Mouse (Mus musculus) bone marrow, adult 2 months (tissue): Measurements from ENCODE around the gene Hras. TPM values are rescaled to one million over a fixed set of nuclear protein-coding genes. Genes with fewer than 3 reads are reported as not detected.

Experiments
- H3K27ac ChIP-seq: fragments of 200-500 bp; 2 replicates; pipeline ENCODE4 v1.5.1; 2012; ENCODE audit warnings: low read depth, mild to moderate bottlenecking, control low read depth, inconsistent platforms, low read length; ENCODE audit not compliant: control insufficient read depth, poor library complexity, insufficient read depth
- H3K4me1 ChIP-seq: fragments of 200-500 bp; 2 replicates; pipeline ENCODE4 v1.6.1; 2011; ENCODE audit warnings: low read length; ENCODE audit not compliant: control insufficient read depth, insufficient read depth
- H3K4me3 ChIP-seq: fragments of 200-500 bp; replicated peaks from 2 replicates; pipeline ENCODE3; 2011; ENCODE audit warnings: mild to moderate bottlenecking, low read depth, low read length, control low read depth; ENCODE audit not compliant: control insufficient read depth
- CTCF ChIP-seq: fragments of 200-500 bp; IDR thresholded peaks from 2 replicates; pipeline ENCODE4 v1.5.1; 2011; ENCODE audit warnings: low read length, control low read depth; ENCODE audit not compliant: control insufficient read depth, insufficient read depth
- POLR2A ChIP-seq: fragments of 200-500 bp; IDR thresholded peaks from 2 replicates; pipeline ENCODE4 v1.6.1; 2011; ENCODE audit warnings: low read depth, mild to moderate bottlenecking, control low read depth, low read length, borderline replicate concordance; ENCODE audit not compliant: control insufficient read depth
- WGBS: fragments of 180-500 bp; shearing (Covaris S2); methylation state at CpG from one replicate; pipeline ENCODE4 v1.1.7; 2018; 5-methylcytosine and 5-hydroxymethylcytosine counted together
- polyA plus RNA-seq: library from polyadenylated mRNA; stranded (reverse); fragments of >200 nt; gene quantifications from 2 replicates; pipeline ENCODE4 v1.2.4, GENCODE M21; 2011; ENCODE audit warnings: low replicate concordance; ENCODE audit not compliant: missing spikeins, insufficient read depth, insufficient read length

Gene Hras
- polyA plus RNA-seq, 1 experiment: 168 TPM

DNA sequence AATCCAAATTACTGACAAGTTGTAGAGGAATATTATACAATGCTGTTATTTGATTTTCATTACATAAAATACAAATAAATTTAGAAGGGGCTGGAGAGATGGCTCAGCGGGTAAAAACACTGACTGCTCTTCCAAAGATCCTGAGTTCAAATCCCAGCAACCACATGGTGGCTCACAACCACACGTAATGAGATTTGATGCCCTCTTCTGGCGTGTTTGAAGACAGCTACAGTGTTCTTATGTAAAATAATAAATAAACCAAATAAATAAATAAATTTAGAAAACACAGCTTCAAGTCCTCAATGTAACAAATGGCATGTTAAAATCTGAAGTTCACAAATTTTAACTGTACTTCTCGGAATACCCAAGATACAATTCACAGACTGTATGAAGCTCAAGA, 18.7 kb downstream of the Hras start:
- no peak for TF ChIP-seq CTCF
- no peak for TF ChIP-seq POLR2A
- 71% methylated on average over 4 of the region's 4 CpGs for WGBS
- H3K4me3 ChIP-seq: no peak overlapping the region
- no peak overlapping the region for H3K27ac ChIP-seq
- peaks cover 1% of the 10 kb centered on the region; the same call in 1 of the 2 replicates for H3K4me1 ChIP-seq

DNA sequence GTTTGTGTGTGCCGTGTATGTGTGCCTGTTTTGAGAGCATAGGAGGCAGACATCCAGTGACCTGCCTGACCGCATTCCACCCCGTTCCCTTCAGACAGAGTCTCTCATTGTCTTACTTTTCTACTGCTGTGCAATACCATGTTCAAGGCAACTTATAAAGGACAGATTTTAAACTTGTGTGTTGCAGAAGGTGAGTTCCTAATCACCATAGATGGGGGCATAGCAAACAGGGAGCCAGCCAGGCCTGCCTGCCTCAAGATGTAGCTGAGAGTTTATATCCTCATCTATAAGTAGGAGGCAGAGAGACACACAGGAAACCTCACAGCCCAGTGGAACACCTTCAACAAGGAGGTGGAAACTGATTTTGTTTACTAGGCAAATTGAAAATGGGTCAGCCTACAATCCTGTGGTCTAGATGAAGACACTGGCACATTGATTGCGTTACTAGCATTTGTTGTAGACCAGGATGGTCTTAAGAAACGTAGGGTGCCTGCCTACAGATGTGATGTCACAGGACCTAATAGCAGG, 20.4 kb downstream of the Hras start:
- no peak overlapping the region for H3K4me3 ChIP-seq
- WGBS: 53% methylated on average over 5 of the region's 5 CpGs
- TF ChIP-seq POLR2A (no peak), CTCF (no peak)
- H3K27ac ChIP-seq: no peak overlapping the region
- H3K4me1 ChIP-seq: peaks cover 4% of the 10 kb centered on the region; the same call in 1 of the 2 replicates

DNA sequence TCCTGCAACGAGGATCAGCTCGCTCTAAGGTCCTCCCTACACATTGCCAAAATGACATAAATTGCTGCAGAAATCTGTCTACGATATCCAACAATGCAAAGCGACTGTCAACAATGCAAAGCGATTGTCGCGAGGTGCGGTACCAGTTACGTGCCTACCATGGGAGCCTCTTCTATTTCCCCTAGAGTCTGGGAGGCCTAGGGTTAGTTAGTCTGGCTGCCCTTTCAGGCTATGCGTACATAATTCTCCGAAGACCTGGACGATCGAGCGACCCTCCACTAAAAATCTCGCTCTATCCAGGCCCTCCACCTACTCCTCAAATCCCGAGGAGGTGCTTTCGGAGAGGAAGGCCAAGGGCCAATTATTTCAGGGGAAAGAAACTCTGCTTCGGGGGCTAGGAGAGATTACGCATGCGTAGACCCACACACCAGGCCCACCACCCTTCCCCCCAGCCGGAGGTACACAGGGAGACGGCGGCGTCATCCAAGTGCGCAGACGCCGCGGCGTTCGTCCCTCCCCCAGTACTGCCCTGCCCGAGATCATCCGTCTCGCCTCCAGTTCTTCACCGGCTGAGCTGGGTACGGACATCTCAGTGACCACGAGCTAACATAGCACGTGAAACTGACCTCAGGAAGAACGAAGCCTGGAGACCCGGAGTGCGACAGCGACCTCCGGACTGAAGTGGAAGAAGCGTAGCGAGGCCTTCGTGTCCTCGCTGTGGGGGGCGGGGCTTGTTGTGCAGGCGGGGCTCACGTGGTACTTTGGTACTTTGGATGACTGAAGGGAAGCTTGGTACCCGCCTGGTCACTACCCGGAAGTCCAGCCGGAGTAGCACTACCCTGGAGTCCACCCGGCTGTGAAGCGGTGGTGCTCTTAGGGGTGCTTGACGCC, 21.4 kb downstream of the Hras start, which contains the start of gene Rnh1:
Rnh1 (minus strand) TSS at position 742 of the 891 bp plus-strand sequence.
- H3K27ac ChIP-seq: peak within 1 kb of the TSS; percentile 96
- peak within 1 kb of the TSS; percentile 99 for H3K4me3 ChIP-seq
- TF ChIP-seq CTCF: 0 out of 2 replicates have a peak, but pooled peaks have one; percentile 4
- peak; percentile 72; the same call in 1 of the 2 replicates for TF ChIP-seq POLR2A
- under 1% methylated on average over 55 of the region's 55 CpGs for WGBS
- peaks cover 4% of the 10 kb centered on the region; the same call in 1 of the 2 replicates for H3K4me1 ChIP-seq

DNA sequence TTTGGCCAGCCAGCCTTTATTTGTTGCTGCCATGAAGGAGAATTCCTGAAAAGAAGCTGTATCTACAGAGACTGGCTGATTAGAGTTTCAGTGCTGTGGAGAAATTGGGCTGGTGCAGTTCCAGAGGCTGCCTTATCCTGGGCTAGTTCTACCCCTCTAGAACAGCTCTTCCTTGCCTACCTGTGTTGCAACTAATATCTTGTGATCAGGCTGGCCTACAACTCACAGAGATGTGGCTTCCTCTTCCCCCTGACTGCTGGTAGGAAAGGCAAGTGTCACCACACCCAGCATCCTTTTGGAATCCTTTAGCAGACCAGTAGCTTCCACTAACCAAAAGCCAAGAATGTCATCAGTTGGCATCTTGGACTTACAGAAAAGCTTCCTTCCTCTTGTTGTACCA, 23.9 kb downstream of the Hras start:
- TF ChIP-seq CTCF (no peak), POLR2A (no peak)
- no peak overlapping the region for H3K27ac ChIP-seq
- peaks cover 4% of the 10 kb centered on the region; the same call in 1 of the 2 replicates for H3K4me1 ChIP-seq
- no peak overlapping the region for H3K4me3 ChIP-seq

DNA sequence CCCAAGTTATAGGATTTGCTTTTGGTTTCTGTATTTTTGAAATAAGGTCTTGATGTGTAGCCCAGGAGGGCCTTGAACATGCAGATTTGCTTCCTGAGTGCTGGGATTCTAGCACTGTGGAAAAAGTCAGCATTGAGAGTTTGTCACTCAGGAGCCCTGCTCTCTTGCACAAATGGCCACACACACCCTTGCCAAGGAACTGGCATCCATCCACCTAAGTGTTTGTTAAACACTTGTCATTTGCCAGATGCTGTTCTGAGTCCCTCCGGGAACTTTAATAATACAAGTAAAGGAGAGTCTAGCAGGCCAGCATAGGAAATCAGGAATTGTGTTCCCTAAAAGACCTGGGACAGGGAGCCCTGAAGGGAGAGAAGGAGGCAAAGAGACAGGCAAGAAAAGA, 24.5 kb downstream of the Hras start:
- TF ChIP-seq CTCF: no peak
- peaks cover 4% of the 10 kb centered on the region; the same call in 1 of the 2 replicates for H3K4me1 ChIP-seq
- H3K4me3 ChIP-seq: no peak overlapping the region
- 95% methylated on average over 1 of the region's 1 CpGs for WGBS
- H3K27ac ChIP-seq: no peak overlapping the region

DNA sequence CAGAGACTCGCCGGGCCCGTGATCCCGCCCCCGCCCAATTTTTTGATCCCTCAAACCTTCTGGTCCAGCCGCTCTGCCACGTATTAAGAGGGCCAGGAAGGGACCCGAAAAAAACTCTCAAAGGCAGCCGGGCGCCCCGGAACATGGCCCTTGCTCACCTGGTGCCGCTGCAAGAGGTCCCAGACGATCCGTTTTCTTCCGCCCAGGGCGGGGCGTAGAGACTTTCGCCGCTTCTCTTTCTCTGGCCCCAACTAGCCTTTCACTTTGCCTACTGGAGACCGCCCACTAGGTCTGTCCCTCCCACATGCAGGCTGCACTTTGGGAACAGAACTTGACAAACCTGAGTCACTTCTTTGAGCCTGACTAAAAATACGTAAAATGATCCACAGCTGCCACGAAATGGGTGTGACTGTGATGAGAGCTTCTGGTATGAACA, 25.3 kb downstream of the Hras start:
- TF ChIP-seq POLR2A (peak; percentile 49; the same call in 1 of the 2 replicates), CTCF (no peak)

DNA sequence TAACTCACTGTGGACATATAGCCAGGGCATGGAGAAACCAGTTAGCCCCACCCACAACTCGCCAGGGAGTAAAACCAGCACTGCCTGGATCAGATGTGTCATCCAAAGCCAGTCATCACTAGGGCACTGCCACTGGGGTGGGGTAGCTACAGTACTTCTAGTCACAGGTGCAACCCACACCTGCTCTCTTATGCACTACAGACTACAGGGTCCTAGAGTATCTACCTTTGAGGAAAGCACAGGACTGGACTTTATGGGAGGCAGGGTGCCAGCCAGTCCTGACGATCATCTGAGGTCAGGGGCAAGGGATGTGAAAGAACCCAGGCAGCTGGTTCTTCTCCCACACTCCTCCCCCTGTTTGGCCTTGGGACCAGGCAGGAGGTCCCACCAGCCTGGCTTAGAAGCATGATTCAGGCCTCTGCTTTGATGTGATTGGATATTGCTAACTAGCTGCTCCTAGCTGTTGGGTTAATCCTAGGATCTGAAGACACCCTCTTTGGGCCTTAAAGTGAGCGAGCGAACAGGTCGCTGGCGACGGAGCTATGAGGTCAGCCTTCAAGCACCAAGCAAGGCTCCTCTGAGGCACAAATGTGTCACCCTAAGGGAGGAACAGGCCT, 25.8 kb downstream of the Hras start:
- peaks cover 4% of the 10 kb centered on the region; the same call in 1 of the 2 replicates for H3K4me1 ChIP-seq
- WGBS: 5% methylated on average over 7 of the region's 7 CpGs
- H3K4me3 ChIP-seq: peak overlapping the region; percentile 66

More for the DNA sequence above, 25.3 kb downstream of the Hras start:
- Histone ChIP-seq H3K4me1 (peaks cover 4% of the 10 kb centered on the region; the same call in 1 of the 2 replicates), H3K27ac (peak overlapping the region; percentile 64), H3K4me3 (peak overlapping the region; percentile 66)
- WGBS: 0% methylated on average over 22 of the region's 22 CpGs

DNA sequence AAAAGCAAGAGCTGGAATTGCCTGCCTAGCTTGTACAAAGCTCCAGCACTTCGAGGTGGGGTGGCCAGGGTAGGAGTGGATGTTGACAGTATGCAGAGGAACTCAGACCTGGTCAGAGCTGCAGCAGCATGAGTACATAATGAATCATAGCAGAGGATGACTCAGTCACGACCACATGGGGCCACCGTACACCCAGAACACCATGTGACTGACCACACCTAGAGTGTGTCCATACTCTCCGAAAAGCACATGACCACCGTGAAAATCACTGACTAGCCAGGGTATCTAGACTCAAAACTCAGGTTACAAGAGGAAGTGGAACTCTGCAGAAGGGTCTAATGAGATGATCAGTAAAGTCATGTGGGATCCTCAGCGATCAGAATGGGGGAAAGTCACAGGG, 29.0 kb downstream of the Hras start:
- peaks cover 3% of the 10 kb centered on the region; the same call in 1 of the 2 replicates for H3K4me1 ChIP-seq
- no peak for TF ChIP-seq POLR2A
- TF ChIP-seq CTCF: no peak
- 70% methylated on average over 6 of the region's 6 CpGs for WGBS
- no peak overlapping the region for H3K4me3 ChIP-seq
- H3K27ac ChIP-seq: no peak overlapping the region

More for the DNA sequence above, 25.8 kb downstream of the Hras start:
- TF ChIP-seq POLR2A (no peak), CTCF (no peak)
- H3K27ac ChIP-seq: peak overlapping the region; percentile 64
